Mouse (Mus musculus) midbrain, embryonic 11.5 days (tissue): ENCODE data around the gene Safb2. TPM values are rescaled to one million over a fixed set of nuclear protein-coding genes. Genes with fewer than 3 reads are reported as not detected.

Source experiments
- ATAC-seq: fragments of 200-750 bp; cut with Nextera tagmentation; 2 replicates; pipeline ENCODE4 v1.8.0; 2017; ENCODE audit warnings: moderate TSS enrichment, moderate library complexity; ENCODE audit not compliant: low FRiP score
- DNase-seq: peaks from one replicate; pipeline ENCODE4 v3.0.0; 2015; ENCODE audit warnings: low spot score; ENCODE audit errors: missing footprints
- H3K27ac ChIP-seq: fragments of 300-500 bp; sonication (generic); 2 replicates; pipeline ENCODE4 v1.5.1; 2014; ENCODE audit warnings: low read depth, low read length
- H3K27me3 ChIP-seq: fragments of 300-500 bp; sonication (generic); 2 replicates; pipeline ENCODE4 v1.6.1; 2014; ENCODE audit warnings: mild to moderate bottlenecking, low read length, moderate library complexity, mixed read lengths; ENCODE audit not compliant: control insufficient read depth, insufficient read depth
- H3K36me3 ChIP-seq: fragments of 300-500 bp; sonication (generic); 2 replicates; pipeline ENCODE4 v1.6.1; 2014; ENCODE audit warnings: mild to moderate bottlenecking, low read length, moderate library complexity, mixed read lengths; ENCODE audit not compliant: control insufficient read depth, insufficient read depth
- H3K4me1 ChIP-seq: fragments of 300-500 bp; sonication (generic); 2 replicates; pipeline ENCODE4 v1.6.1; 2014; ENCODE audit warnings: low read length; ENCODE audit not compliant: control insufficient read depth, insufficient read depth
- H3K4me2 ChIP-seq: fragments of 300-500 bp; sonication (generic); 2 replicates; pipeline ENCODE4 v1.6.1; 2014; ENCODE audit warnings: mild to moderate bottlenecking, moderate library complexity
- H3K4me3 ChIP-seq: fragments of 300-500 bp; sonication (generic); 2 replicates; pipeline ENCODE4 v1.5.1; 2014; ENCODE audit warnings: low read depth, low read length
- H3K9ac ChIP-seq: fragments of 300-500 bp; sonication (generic); 2 replicates; pipeline ENCODE4 v1.6.1; 2014; ENCODE audit warnings: low read length
- H3K9me3 ChIP-seq: fragments of 300-500 bp; sonication (generic); 2 replicates; pipeline ENCODE4 v1.6.1; 2016; ENCODE audit warnings: low read length; ENCODE audit not compliant: control insufficient read depth
- WGBS: fragments of 180-500 bp; shearing (Covaris S2); extraction: QIAGEN DNeasy Blood & Tissue Kit; methylation state at CpG from one replicate; pipeline ENCODE4 v1.1.7; 2014; 5-methylcytosine and 5-hydroxymethylcytosine counted together
- polyA plus RNA-seq: library from polyadenylated mRNA; unstranded; fragments of >200 nt; fragmentation: Nextera tagmentation; extraction: Ambion mirVana; gene quantifications from 2 replicates; pipeline ENCODE4 v1.2.1, GENCODE M21; 2014

The Safb2 gene
- polyA plus RNA-seq, 1 experiment from 2014 or later = 45.8 TPM

- Histone ChIP-seq H3K4me1 (peaks cover 4% of the 10 kb centered on the region; the same call in 1 of the 2 replicates), H3K9me3 (no peaks in the 10 kb centered on the region), H3K9ac (no peak overlapping the region), H3K27me3 (no peaks in the 10 kb centered on the region), H3K4me2 (no peak overlapping the region), H3K27ac (no peak overlapping the region), H3K4me3 (no peak overlapping the region), H3K36me3 (no peaks in the 10 kb centered on the region)
- ATAC-seq (no peak), DNase-seq (no peak)
- WGBS = 94% methylated on average over 1 of the region's 1 CpGs
Measured at GRCm38 (mm10) chr17:56545945-56546344, 38.4 kb downstream of the Safb2 start.

GRCm38 (mm10) chr17:56544699-56545387 lies 39.5 kb downstream of the Safb2 start:
- no peaks in the 10 kb centered on the region for H3K9me3 ChIP-seq
- ATAC-seq (no peak), DNase-seq (peak; percentile 69)
- no peak overlapping the region for H3K4me3 ChIP-seq
- H3K27ac ChIP-seq = no peak overlapping the region
- no peaks in the 10 kb centered on the region for H3K27me3 ChIP-seq
- no peak overlapping the region for H3K9ac ChIP-seq
- WGBS = 82% methylated on average over 7 of the region's 7 CpGs
- H3K36me3 ChIP-seq = no peaks in the 10 kb centered on the region
- peaks cover 4% of the 10 kb centered on the region; the same call in 1 of the 2 replicates for H3K4me1 ChIP-seq
- H3K4me2 ChIP-seq = no peak overlapping the region

- Histone ChIP-seq H3K36me3 (no peaks in the 10 kb centered on the region), H3K4me2 (no peak overlapping the region), H3K9me3 (no peaks in the 10 kb centered on the region), H3K9ac (no peak overlapping the region), H3K4me3 (no peak overlapping the region), H3K4me1 (peaks cover 4% of the 10 kb centered on the region; the same call in 1 of the 2 replicates), H3K27ac (no peak overlapping the region), H3K27me3 (no peaks in the 10 kb centered on the region)
- peak; percentile 69 for DNase-seq
- ATAC-seq = no peak
- WGBS = 80% methylated on average over 3 of the region's 3 CpGs
Measured at GRCm38 (mm10) chr17:56543684-56544224, 40.6 kb downstream of the Safb2 start.

- ATAC-seq = no peak
Measured at GRCm38 (mm10) chr17:56542736-56543135, 41.6 kb downstream of the Safb2 start.

GRCm38 (mm10) chr17:56540562-56540975 lies 43.8 kb downstream of the Safb2 start:
- no peak overlapping the region for H3K9ac ChIP-seq
- H3K4me2 ChIP-seq = no peak overlapping the region
- WGBS = 45% methylated on average over 5 of the region's 6 CpGs
- no peak overlapping the region for H3K4me3 ChIP-seq
- peaks cover 14% of the 10 kb centered on the region for H3K4me1 ChIP-seq
- no peak for ATAC-seq
- no peaks in the 10 kb centered on the region for H3K9me3 ChIP-seq
- no peaks in the 10 kb centered on the region for H3K27me3 ChIP-seq
- H3K36me3 ChIP-seq = no peaks in the 10 kb centered on the region
- H3K27ac ChIP-seq = no peak overlapping the region
- no peak for DNase-seq

More at GRCm38 (mm10) chr17:56542736-56543135, 41.6 kb downstream of the Safb2 start:
- Histone ChIP-seq H3K4me3 (no peak overlapping the region), H3K9ac (no peak overlapping the region), H3K27me3 (no peaks in the 10 kb centered on the region), H3K9me3 (no peaks in the 10 kb centered on the region), H3K4me2 (no peak overlapping the region), H3K4me1 (peaks cover 5% of the 10 kb centered on the region), H3K27ac (no peak overlapping the region), H3K36me3 (no peaks in the 10 kb centered on the region)
- WGBS = 52% methylated on average over 8 of the region's 8 CpGs
- DNase-seq = no peak

- Histone ChIP-seq H3K4me2 (no peak overlapping the region), H3K27me3 (no peaks in the 10 kb centered on the region), H3K4me1 (peaks cover 14% of the 10 kb centered on the region), H3K9me3 (no peaks in the 10 kb centered on the region), H3K36me3 (no peaks in the 10 kb centered on the region), H3K9ac (no peak overlapping the region), H3K4me3 (no peak overlapping the region), H3K27ac (no peak overlapping the region)
- WGBS = 10% methylated on average over 8 of the region's 8 CpGs
- DNase-seq (no peak), ATAC-seq (peak; percentile 59)
Measured at GRCm38 (mm10) chr17:56537912-56538311, 46.5 kb downstream of the Safb2 start.

- DNase-seq (no peak), ATAC-seq (no peak)
- H3K9ac ChIP-seq = no peak overlapping the region
- H3K4me1 ChIP-seq = peaks cover 14% of the 10 kb centered on the region
- H3K36me3 ChIP-seq = no peaks in the 10 kb centered on the region
- no peaks in the 10 kb centered on the region for H3K27me3 ChIP-seq
- no peaks in the 10 kb centered on the region for H3K9me3 ChIP-seq
- WGBS = 59% methylated on average over 3 of the region's 3 CpGs
- H3K4me3 ChIP-seq = no peak overlapping the region
- no peak overlapping the region for H3K4me2 ChIP-seq
- H3K27ac ChIP-seq = no peak overlapping the region
Measured at GRCm38 (mm10) chr17:56536874-56537273, 47.5 kb downstream of the Safb2 start.

GRCm38 (mm10) chr17:56536192-56536591 lies 48.2 kb downstream of the Safb2 start:
- Histone ChIP-seq H3K4me3 (no peak overlapping the region), H3K27me3 (no peaks in the 10 kb centered on the region), H3K9me3 (no peaks in the 10 kb centered on the region), H3K36me3 (no peaks in the 10 kb centered on the region), H3K4me2 (no peak overlapping the region), H3K9ac (no peak overlapping the region), H3K4me1 (peaks cover 14% of the 10 kb centered on the region), H3K27ac (peak overlapping the region; percentile 25; the same call in 1 of the 2 replicates)
- ATAC-seq = no peak
- no peak for DNase-seq
- WGBS = 53% methylated on average over 14 of the region's 14 CpGs

GRCm38 (mm10) chr17:56524943-56525342 lies 59.4 kb downstream of the Safb2 start:
- no peaks in the 10 kb centered on the region for H3K36me3 ChIP-seq
- H3K4me3 ChIP-seq = no peak overlapping the region
- H3K9ac ChIP-seq = no peak overlapping the region
- no peaks in the 10 kb centered on the region for H3K4me1 ChIP-seq
- H3K4me2 ChIP-seq = no peak overlapping the region
- ATAC-seq (no peak), DNase-seq (no peak)
- WGBS = 66% methylated on average over 4 of the region's 4 CpGs
- H3K9me3 ChIP-seq = no peaks in the 10 kb centered on the region
- H3K27me3 ChIP-seq = no peaks in the 10 kb centered on the region
- no peak overlapping the region for H3K27ac ChIP-seq
